Mouse (Mus musculus): ENCODE data around the gene Ctdspl.
A peak's percentile ranks its signal among the peaks of the same experiment; 100 is the strongest.

Ctdspl gene

GRCm38 (mm10) chr9:118907934-118908620 lies 18.2 kb upstream of the Ctdspl start:
- peak; percentile 82 for TF ChIP-seq CTCF (conservative IDR thresholded peaks at IDR 0.05; ENCODE audit: low read length)
- TF ChIP-seq POU5F1 (IDR thresholded peaks at IDR 0.05; ENCODE audit: borderline replicate concordance, low read length): no peak
- Histone ChIP-seq H3K4me3 (replicated peaks; ENCODE audit: low read length) (no peak overlapping the region), H3K36me3 (ENCODE audit: insufficient read depth, low read length) (no peaks in the 10 kb centered on the region)

GRCm38 (mm10) chr9:118913048-118913447 lies 13.2 kb upstream of the Ctdspl start:
- TF ChIP-seq POU5F1 (IDR thresholded peaks at IDR 0.05; ENCODE audit: borderline replicate concordance, low read length) (no peak), NANOG (IDR thresholded peaks at IDR 0.05; ENCODE audit: borderline replicate concordance, low read length) (no peak), CTCF (conservative IDR thresholded peaks at IDR 0.05; ENCODE audit: low read length) (no peak)
- Histone ChIP-seq H3K4me3 (replicated peaks; ENCODE audit: low read length) (no peak overlapping the region), H3K36me3 (ENCODE audit: insufficient read depth, low read length) (no peaks in the 10 kb centered on the region), H3K27me3 (ENCODE audit: insufficient read depth, low read length) (peaks cover 38% of the 10 kb centered on the region), H3K9me3 (ENCODE audit: low read length) (no peaks in the 10 kb centered on the region), H3K4me1 (replicated peaks; ENCODE audit: low read depth, low read length) (peaks cover 9% of the 10 kb centered on the region)

More at GRCm38 (mm10) chr9:118907934-118908620, 18.2 kb upstream of the Ctdspl start:
- peaks cover 9% of the 10 kb centered on the region for H3K27me3 ChIP-seq (ENCODE audit: insufficient read depth, low read length)
- H3K9me3 ChIP-seq (ENCODE audit: low read length): no peaks in the 10 kb centered on the region
- H3K4me1 ChIP-seq (replicated peaks; ENCODE audit: low read depth, low read length): peaks cover 18% of the 10 kb centered on the region

- Histone ChIP-seq H3K36me3 (ENCODE audit: insufficient read depth, low read length) (no peaks in the 10 kb centered on the region), H3K4me1 (replicated peaks; ENCODE audit: low read depth, low read length) (peaks cover 4% of the 10 kb centered on the region), H3K27me3 (ENCODE audit: insufficient read depth, low read length) (peaks cover 41% of the 10 kb centered on the region), H3K9me3 (ENCODE audit: low read length) (no peaks in the 10 kb centered on the region), H3K4me3 (replicated peaks; ENCODE audit: low read length) (no peak overlapping the region)
- TF ChIP-seq POU5F1 (IDR thresholded peaks at IDR 0.05; ENCODE audit: borderline replicate concordance, low read length) (no peak), NANOG (IDR thresholded peaks at IDR 0.05; ENCODE audit: borderline replicate concordance, low read length) (no peak), CTCF (conservative IDR thresholded peaks at IDR 0.05; ENCODE audit: low read length) (no peak)
Measured at GRCm38 (mm10) chr9:118913613-118914012, 12.6 kb upstream of the Ctdspl start.

DNA sequence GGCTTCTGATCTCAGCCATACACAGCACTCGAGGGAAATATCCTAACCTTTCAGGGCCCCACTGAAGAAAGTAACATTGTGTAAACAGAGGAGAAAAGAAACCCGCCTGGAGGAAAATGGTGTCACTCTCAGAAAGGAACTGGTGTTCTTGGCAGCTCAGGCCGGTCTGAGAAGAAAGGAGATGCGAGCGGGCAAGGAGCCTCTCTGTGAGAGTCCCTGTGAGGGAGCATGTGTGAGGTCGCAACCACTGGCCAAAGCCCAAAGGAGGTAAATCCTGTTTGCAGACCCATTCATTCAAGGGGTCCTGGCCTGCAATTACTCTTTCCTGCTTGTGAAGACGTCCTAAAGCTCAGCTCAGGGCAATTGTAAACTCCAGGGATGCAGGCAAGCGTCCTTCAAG lies 11.7 kb upstream of the Ctdspl start:
- TF ChIP-seq CTCF (conservative IDR thresholded peaks at IDR 0.05; ENCODE audit: low read length): no peak
- no peak for TF ChIP-seq NANOG (IDR thresholded peaks at IDR 0.05; ENCODE audit: borderline replicate concordance, low read length)
- TF ChIP-seq POU5F1 (IDR thresholded peaks at IDR 0.05; ENCODE audit: borderline replicate concordance, low read length): no peak
- Histone ChIP-seq H3K36me3 (ENCODE audit: insufficient read depth, low read length) (no peaks in the 10 kb centered on the region), H3K27me3 (ENCODE audit: insufficient read depth, low read length) (peaks cover 48% of the 10 kb centered on the region), H3K4me3 (replicated peaks; ENCODE audit: low read length) (no peak overlapping the region), H3K4me1 (replicated peaks; ENCODE audit: low read depth, low read length) (peaks cover 5% of the 10 kb centered on the region), H3K9me3 (ENCODE audit: low read length) (no peaks in the 10 kb centered on the region)

GRCm38 (mm10) chr9:118915290-118915689 lies 11.0 kb upstream of the Ctdspl start:
- Histone ChIP-seq H3K9me3 (ENCODE audit: low read length) (no peaks in the 10 kb centered on the region), H3K4me1 (replicated peaks; ENCODE audit: low read depth, low read length) (peaks cover 12% of the 10 kb centered on the region), H3K36me3 (ENCODE audit: insufficient read depth, low read length) (no peaks in the 10 kb centered on the region), H3K27me3 (ENCODE audit: insufficient read depth, low read length) (peaks cover 54% of the 10 kb centered on the region), H3K4me3 (replicated peaks; ENCODE audit: low read length) (no peak overlapping the region)
- TF ChIP-seq CTCF (conservative IDR thresholded peaks at IDR 0.05; ENCODE audit: low read length): peak; percentile 89
- TF ChIP-seq POU5F1 (IDR thresholded peaks at IDR 0.05; ENCODE audit: borderline replicate concordance, low read length): no peak

- Histone ChIP-seq H3K4me3 (replicated peaks; ENCODE audit: low read length) (no peak overlapping the region), H3K36me3 (ENCODE audit: insufficient read depth, low read length) (no peaks in the 10 kb centered on the region), H3K27me3 (ENCODE audit: insufficient read depth, low read length) (peaks cover 69% of the 10 kb centered on the region), H3K9me3 (ENCODE audit: low read length) (no peaks in the 10 kb centered on the region), H3K4me1 (replicated peaks; ENCODE audit: low read depth, low read length) (peaks cover 15% of the 10 kb centered on the region)
- no peak for TF ChIP-seq CTCF (conservative IDR thresholded peaks at IDR 0.05; ENCODE audit: low read length)
- no peak for TF ChIP-seq NANOG (IDR thresholded peaks at IDR 0.05; ENCODE audit: borderline replicate concordance, low read length)
- TF ChIP-seq POU5F1 (IDR thresholded peaks at IDR 0.05; ENCODE audit: borderline replicate concordance, low read length): no peak
Measured at GRCm38 (mm10) chr9:118919672-118920186, 6.5 kb upstream of the Ctdspl start.

- TF ChIP-seq POU5F1 (IDR thresholded peaks at IDR 0.05; ENCODE audit: borderline replicate concordance, low read length) (no peak), NANOG (IDR thresholded peaks at IDR 0.05; ENCODE audit: borderline replicate concordance, low read length) (no peak), CTCF (conservative IDR thresholded peaks at IDR 0.05; ENCODE audit: low read length) (peak; percentile 65)
- H3K36me3 ChIP-seq (ENCODE audit: insufficient read depth, low read length): no peaks in the 10 kb centered on the region
- no peak overlapping the region for H3K4me3 ChIP-seq (replicated peaks; ENCODE audit: low read length)
- peaks cover 71% of the 10 kb centered on the region for H3K27me3 ChIP-seq (ENCODE audit: insufficient read depth, low read length)
- H3K9me3 ChIP-seq (ENCODE audit: low read length): no peaks in the 10 kb centered on the region
- H3K4me1 ChIP-seq (replicated peaks; ENCODE audit: low read depth, low read length): peaks cover 25% of the 10 kb centered on the region
Measured at GRCm38 (mm10) chr9:118920798-118921515, 5.3 kb upstream of the Ctdspl start.

GRCm38 (mm10) chr9:118921926-118922325 lies 4.3 kb upstream of the Ctdspl start:
- TF ChIP-seq CTCF (conservative IDR thresholded peaks at IDR 0.05; ENCODE audit: low read length) (no peak), POU5F1 (IDR thresholded peaks at IDR 0.05; ENCODE audit: borderline replicate concordance, low read length) (no peak), NANOG (IDR thresholded peaks at IDR 0.05; ENCODE audit: borderline replicate concordance, low read length) (no peak)
- Histone ChIP-seq H3K9me3 (ENCODE audit: low read length) (no peaks in the 10 kb centered on the region), H3K4me1 (replicated peaks; ENCODE audit: low read depth, low read length) (peaks cover 26% of the 10 kb centered on the region), H3K36me3 (ENCODE audit: insufficient read depth, low read length) (no peaks in the 10 kb centered on the region), H3K4me3 (replicated peaks; ENCODE audit: low read length) (no peak overlapping the region), H3K27me3 (ENCODE audit: insufficient read depth, low read length) (peaks cover 69% of the 10 kb centered on the region)

All from E14TG2a.4 (cell line).